Mouse (Mus musculus) large intestine, adult 2 months (tissue): ENCODE results near the gene Rimklb. TPM values are rescaled to one million over a fixed set of nuclear protein-coding genes. Genes with fewer than 3 reads are reported as not detected.
"Not testable (repeated sequence)": the region's sequence is repeated elsewhere in the genome, so short reads cannot be mapped to it uniquely, and the experiment has no call there.

Experiments used
- DNase-seq: peaks from one replicate; pipeline ENCODE4 v3.0.0-alpha.2; 2012; ENCODE audit warnings: low read depth, low spot score
- WGBS: fragments of 180-500 bp; shearing (Covaris S2); methylation state at CpG from one replicate; pipeline ENCODE4 v1.1.7; 2018; 5-methylcytosine and 5-hydroxymethylcytosine counted together
- polyA plus RNA-seq: library from polyadenylated mRNA; depleted of rRNA; stranded (reverse); fragments of >200 nt; gene quantifications from 2 replicates; pipeline ENCODE4 v1.2.3, GENCODE M21; 2012; rRNA removed

Gene Rimklb
- polyA plus RNA-seq: 0.02 TPM in 1 of 2 replicates, not detected in the other

DNA sequence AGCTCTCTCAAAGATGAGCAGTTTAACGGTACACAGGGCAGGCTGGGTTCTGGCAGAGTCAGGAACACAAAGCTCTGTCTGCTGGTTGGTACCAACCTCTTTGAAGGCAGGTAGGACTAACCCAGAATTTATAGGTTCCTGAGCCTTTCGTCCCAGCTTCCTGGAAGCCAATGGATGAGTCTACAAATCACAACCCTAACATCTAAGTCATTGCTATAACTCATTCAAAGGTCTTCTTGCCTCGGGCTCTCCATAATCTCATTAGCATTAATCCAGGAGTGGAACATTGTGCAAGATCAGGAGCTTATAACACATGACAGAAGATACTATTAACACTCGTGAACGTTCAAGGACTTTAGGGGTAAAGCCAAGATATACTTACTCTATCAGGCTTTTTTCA is at the start of gene Rimklb:
Gene Rimklb, minus strand, starts transcription at position 101 of the 400 bp plus-strand sequence.
- DNase-seq: no peak
- 70% methylated on average over 5 of the region's 5 CpGs for whole genome bisulfite sequencing

DNA sequence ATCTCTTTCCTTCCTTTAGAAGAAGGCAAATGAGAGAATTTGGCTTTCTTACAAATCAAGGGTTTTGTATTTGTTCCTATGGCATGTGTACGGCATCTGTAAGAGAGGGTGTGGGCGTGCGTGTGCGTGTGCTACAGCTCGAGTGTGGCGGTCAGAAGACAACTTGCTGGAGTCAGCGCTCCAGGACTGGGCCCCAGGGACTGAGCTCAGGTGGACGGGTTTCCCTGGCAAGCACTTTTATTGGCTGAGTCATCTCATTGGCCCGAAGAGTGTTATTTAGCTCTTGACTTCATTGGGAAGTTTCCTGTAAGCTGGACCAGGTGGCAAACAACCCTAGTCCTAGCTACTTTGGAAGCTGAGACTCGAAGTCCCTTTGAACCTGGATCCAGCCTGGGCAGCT is 47.4 kb upstream of the Rimklb start:
- WGBS: 36% methylated on average over 10 of the region's 10 CpGs
- DNase-seq: no peak

DNA sequence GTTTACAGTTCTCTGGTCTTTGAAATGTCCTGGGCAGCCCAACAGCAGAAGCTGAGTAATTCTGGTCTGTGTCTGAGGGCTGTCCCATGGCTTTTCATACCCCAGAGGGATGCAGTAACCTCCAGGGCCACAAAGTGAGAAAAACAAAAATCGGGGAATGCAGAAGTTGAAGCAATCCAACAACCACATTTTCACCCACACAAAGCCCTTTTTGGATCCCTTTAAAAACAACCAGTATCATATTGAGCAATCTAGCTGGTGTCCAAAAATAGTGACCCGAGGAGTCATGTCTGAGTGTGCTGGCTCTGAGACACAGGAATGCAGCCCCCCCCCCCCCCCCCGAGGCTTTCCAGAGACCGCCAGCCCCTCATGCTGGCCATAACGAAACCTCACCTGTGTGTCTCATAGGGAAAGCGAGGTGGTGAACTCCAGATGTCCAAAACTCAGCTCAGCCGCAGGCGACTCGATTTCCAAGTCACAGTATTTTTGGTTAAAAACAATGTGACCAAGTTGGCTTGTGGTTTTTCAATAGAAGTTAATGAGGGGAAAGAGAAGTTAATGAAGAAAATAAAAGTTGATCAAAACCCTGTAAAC is 46.8 kb upstream of the Rimklb start:
- 62% methylated on average over 9 of the region's 9 CpGs for WGBS
- no peak for DNase-seq

DNA sequence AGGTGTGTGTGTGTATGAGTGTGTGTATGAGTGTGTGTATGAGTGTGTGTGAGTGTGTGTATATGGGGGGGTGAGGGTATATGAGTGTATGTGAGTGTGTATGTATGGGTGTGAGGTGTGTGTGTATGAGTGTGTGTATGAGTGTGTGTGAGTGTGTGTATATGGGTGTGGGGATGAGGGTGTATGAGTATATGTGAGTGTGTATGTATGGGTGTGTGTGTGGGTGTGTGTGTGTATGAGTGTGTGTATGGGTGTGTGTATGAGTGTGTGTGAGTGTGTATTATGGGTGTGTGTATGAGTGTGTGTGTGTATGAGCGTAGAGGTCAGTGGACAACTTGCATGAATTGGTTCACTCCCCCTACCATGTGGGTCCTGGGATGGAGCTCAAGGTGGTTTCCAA is 46.1 kb upstream of the Rimklb start:
- 89% methylated on average over 1 of the region's 1 CpGs for WGBS
- DNase-seq: no peak

DNA sequence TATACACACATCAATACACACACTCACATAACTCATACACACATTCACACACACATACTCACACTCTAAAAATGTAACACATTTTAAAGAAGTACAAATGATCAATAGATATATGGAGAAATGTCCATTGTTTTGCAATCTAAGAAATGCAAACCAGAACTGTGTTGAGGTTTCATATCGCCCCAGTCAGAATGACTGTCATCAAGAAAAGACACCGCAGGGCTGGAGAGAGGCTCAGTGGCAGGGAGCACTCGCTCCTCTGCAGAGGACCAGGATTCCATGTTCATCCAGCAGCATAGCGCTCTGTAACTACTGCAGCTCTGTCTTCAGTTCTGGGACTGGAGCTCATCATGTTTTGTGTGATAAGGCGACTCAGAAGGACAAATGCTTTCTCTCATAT is 45.0 kb upstream of the Rimklb start:
- DNase-seq: no peak
- WGBS: 81% methylated on average over 5 of the region's 5 CpGs

DNA sequence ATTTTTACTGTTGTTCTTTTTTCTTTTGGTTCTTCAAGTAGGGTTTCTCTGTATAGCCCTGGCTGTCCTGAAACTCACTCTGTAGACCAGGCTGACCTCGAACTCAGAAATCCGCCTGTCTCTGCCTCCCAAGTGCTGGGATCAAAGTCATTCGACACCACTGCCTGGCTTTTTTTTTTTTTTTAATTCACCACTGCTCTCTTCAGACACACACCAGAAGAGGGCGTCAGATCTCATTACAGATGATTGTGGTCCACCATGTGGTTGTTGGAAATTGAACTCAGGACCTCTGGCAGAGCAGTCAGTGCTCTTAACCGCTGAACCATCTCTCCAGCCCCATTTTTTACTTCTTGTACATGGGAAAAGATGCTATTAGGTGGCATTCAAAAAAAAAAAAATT is 43.9 kb upstream of the Rimklb start:
- 73% methylated on average over 5 of the region's 5 CpGs for WGBS
- not testable (repeated sequence) for DNase-seq

DNA sequence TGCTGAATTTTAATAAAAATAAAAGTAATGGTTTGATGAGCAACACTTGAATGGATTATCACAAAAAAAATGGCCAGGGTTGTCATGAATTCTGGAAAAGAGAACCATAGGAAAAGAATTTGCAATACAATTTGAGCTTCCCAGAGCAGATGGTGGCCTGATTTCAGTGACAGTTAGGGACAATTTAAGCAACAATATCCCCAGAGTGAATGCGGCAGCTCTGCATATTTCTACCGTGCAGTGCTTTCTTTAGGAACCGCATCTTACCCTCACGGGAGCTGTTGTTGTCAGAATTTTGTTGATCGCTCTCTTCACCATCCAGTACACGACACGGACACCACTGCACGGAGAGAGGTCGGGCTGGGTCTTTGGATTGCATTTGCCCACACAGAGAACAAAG is 41.0 kb upstream of the Rimklb start:
- 86% methylated on average over 9 of the region's 9 CpGs for WGBS

DNA sequence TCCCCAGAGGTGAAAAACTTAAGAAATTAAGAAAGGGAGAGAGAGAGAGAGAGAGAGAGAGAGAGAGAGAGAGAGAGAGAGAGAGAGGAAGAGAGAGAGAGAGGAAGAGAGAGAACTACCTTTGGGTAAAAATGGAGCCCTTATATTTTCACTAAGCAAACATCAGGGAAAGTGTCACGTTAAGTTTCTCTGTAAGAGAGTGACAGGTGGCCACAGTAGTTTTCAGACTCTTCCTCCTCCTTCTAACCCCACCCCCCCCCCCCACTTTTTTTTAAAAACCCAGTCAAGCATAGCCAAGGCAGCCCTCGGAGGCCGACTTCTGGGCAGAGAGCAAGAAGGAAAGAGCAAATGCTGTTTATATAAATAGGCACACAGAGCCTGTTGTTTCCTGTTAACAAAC is 35.5 kb upstream of the Rimklb start:
- no peak for DNase-seq
- 29% methylated on average over 3 of the region's 3 CpGs for WGBS

More for the DNA sequence above, 41.0 kb upstream of the Rimklb start:
- no peak for DNase-seq

DNA sequence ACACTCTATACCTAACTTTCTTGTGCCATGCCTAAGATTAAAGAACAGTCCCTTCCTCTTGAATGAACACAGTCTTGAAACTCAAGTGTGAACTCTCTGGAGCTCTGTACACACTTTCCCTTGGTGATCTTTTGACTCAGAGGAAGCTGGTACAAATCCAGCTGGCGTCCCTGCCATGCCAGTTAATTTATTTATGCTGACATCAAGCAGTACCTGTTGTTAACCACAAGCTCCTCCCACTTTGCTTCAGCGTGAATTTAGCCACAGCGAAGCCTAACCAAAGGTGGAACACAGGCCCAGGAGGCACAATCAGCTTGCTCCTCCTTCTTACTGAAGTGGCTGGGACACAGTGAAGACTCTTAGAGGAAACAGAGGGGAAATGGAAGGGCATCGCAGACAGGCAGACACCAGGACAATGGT is 34.3 kb upstream of the Rimklb start:
- 3% methylated on average over 4 of the region's 4 CpGs for WGBS
- peak; percentile 6 for DNase-seq

DNA sequence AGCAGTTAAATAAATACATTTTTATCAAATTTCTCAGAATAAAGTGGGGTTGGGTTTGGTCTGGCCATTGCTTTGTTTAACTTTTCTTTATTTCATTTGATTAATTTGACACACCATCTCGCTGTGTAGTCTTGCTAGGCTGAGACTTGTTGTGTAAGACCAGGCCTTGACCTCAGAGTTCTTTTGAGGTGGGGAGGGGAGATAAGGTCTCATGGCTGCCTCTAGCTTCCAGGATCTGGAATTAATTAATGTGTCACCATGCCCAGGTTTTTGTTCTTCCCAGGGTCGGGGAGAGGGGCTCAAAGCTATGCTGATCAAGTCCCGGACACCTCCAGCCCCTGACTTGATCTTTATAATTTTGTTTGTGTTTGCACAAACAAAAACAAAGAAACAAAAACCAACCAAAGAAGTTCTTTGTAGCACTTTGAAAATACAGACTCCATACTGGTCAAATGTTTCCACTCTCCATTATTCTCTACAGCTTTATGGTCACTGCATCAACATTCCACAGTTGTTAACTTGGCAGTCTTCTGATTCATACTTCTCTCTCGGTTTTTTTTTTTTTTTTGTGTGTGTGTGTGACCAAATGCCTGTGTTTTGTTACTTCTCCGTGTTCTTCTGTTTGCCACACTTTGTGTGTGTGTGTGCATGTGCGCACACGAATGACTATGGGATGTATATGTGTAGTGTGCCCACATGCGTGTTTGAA is 33.1 kb upstream of the Rimklb start:
- WGBS: 70% methylated on average over 8 of the region's 8 CpGs
- DNase-seq: no peak

DNA sequence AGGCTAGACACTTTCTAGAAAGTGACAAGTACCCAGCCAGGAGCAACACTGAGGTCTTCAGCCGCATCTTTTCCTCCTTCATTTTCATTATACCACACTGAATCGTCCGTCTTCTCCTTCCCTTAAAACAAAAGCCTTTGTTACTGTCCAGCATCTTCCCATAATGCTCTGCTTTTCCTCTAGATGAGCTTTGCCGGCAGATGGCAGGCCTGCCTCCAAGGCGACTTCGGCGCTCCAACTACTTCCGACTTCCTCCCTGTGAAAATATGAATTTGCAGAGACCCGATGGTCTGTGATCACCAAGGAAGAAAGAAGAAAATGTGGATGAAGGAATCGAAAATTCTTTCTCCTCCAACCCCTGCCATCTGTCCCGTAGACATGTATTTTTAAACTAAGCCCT is 29.6 kb upstream of the Rimklb start:
- 71% methylated on average over 11 of the region's 11 CpGs for WGBS
- DNase-seq: no peak

DNA sequence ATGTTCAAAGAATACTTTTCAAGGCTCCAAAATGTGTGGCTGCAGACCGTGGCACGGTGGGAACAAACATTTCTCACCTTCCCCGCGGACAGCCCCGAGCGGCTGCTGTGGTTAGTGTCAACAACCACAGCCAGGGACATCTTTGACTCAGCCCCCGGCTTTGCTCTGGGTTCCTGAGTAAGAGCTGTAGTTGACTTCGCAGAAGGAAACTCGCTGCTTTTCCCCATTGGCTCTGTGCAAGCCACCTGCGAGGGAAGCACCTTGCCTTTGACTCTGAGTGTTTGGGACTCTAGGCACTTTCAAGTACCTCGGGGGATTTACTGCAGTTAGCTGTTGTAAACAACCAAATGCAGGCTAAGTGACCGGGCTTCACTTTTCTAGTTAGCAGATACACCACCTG is 29.0 kb upstream of the Rimklb start:
- no peak for DNase-seq
- whole genome bisulfite sequencing: 16% methylated on average over 12 of the region's 12 CpGs

DNA sequence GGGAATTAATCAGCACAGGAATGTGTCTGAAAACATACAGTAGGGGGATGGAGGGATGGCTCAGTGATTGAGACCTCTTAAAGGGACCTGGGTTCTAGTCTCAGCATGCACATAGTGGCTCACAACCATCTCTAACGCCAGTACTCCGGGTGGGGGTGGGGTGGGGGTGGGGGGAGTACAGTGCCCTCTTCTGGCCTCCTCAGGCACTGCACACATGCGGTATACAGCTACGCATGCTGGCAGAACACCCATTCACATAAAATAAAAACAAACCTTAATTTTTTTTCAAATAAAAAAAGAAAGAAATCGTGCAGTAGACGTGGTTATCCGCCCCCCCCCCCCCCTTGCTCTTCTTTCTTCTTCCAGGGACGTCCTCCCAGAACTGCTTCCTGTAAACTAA is 24.7 kb upstream of the Rimklb start:
- DNase-seq: no peak
- 73% methylated on average over 8 of the region's 8 CpGs for WGBS

DNA sequence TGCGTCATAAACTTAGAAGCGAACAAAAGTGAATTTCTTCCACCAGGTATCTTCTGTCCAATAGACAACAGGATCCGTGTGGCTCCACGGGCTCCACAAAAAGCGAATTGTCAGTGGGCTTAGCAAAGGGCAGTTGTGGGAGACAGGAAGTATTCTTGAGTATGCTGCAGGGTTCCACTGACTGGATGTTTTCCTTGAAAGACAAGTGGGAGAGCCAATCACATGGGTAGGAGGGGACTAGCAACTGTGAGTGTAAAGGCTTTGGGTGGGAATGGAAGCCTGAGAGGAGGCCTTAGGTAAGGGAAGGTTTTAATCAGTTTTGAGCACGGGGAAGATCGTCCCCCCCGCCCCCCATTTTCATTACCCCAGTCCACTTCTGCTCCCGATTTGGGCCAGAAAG is 24.0 kb upstream of the Rimklb start:
- 68% methylated on average over 9 of the region's 9 CpGs for WGBS
- DNase-seq: peak; percentile 1

DNA sequence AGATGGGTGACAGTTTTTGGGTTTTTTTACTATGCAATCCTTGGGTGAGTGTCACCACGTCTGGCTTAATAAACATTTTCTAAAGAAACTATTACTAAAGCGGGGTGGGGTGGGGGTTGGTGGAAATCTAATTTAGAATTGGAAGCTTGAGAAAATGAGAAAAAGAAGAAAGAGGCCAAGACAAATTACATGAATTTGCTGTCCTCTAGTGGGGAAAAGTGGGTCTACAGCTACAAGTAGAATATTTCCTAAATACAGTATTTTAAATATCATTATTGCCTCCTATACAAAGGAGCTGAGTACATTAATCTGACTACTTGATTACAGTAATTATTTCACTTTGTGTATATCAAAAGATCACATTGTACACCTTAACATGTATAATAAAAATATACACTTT is 20.8 kb upstream of the Rimklb start:
- WGBS: 38% methylated on average over 2 of the region's 2 CpGs
- DNase-seq: no peak

DNA sequence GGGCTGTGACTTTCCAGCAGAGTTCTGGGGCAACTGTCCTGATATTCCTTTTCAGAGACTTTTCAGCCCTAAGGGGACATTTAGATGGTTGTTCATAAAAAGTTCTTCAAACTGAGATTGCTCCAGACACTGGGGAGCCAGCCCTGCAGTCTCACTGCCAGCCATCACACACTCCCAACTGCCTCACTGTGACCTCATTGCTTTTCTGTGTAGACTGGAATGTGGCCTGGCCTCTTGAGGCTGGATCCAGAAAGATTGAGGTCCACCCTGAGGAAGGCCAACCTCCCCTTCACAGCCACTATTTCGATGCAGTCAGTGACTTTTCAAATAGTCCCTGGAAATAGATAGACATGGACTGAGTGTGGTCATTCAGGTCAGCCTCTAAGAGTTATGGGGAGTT is 19.1 kb upstream of the Rimklb start:
- DNase-seq: no peak
- 68% methylated on average over 1 of the region's 1 CpGs for WGBS

DNA sequence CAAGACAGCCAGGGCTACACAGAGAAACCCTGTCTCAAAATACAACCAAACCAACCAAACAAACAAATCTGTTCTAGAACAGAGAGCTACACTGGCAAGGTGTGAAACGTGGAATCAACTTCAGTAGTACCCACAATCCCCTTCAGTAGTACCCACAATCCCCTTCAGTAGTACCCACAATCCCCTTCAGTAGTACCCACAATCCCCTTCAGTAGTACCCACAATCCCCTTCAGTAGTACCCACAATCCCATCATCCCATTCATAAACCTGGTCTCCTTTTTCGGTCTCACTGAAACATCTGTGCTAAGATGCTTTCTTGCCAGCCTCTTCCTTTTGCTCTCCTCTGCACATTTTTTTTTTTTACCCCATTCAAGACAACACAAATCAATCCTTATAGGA is 17.2 kb upstream of the Rimklb start:
- WGBS: 90% methylated on average over 2 of the region's 2 CpGs
- not testable (repeated sequence) for DNase-seq

DNA sequence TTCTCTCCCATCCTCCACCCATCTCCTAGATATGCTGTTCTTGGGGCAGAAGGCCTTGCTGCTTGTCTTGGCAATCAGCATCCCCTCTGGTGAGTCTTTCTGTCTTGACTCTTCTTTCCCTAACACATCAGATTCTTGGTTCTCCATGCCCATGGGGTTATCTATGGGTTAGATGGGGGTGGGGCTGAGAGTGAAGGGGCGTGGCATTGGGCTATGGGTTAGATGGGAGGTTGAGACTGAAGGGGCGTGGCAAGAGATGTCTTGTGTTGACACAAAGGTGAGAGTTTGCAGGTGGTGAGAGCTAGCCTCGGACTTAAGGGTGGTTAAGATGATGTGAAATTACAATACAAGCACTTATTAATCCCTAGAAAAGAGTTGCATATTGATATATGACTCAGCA is 15.8 kb upstream of the Rimklb start:
- 44% methylated on average over 3 of the region's 3 CpGs for WGBS
- no peak for DNase-seq

DNA sequence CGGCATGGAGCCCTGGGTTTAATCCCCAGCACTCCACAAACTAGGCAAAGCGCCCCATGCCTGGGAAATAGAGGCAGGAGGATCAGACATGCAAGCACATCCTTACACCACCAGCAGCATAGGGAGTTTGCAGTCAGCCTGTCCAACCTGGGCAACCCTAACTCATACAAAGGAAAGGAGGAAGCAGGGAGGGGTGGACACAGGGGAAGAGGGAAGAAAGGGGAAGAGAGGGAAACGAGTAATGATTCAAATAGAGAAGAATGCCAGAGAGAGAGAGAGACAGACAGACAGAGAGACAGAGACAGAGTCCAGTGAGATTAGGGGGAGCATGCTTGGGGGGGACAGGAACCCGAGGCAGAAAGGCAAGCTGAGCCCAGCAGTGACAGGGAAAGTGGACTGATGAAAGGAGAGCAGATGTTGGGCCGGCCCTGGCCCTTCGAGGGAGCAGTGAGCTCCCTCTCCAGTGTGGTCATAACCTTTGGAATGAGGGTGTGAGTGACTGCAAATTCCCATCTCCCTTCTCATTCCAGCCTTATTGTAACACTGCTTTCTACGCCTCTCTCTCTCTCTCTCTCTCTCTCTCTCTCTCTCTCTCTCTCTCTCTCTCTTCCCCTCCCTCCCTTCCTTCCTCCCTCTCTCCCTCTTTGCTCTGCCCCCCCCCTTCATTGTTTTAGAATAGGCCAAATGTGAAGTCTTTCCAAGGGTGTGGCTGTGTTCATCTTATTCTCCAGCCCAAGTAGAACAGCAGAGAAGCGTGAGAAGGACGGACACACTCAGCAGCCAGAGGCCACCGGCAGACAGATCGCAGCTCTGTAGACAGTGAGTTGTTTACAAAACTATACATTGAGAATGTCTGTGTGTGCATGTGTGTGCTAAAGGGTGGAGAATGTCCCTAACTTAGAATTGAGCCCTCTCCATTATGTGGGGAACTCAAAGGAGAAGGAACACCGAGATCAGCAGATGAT is 14.6 kb upstream of the Rimklb start:
- WGBS: 32% methylated on average over 11 of the region's 12 CpGs
- DNase-seq: no peak

DNA sequence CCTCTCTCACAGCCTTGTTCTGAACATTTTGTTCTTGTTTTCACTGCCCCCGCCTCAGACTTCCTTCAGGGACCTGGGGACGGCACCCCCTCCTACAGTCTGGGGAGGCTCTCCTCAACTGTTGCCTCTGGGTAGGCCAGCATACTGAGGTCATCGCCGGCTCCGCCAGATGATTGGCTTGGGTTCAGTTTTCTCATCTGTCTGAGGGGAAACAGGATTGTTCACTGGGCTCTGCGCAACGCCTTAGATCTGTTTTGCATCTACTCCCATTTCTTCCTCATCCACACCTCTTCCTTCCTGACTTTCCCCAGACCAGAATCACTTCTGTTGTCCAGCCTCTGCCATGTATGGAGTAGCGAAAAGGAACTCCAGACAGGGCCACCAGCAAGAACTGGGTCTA is 9.9 kb upstream of the Rimklb start:
- DNase-seq: no peak

More for the DNA sequence above, 9.9 kb upstream of the Rimklb start:
- WGBS: 67% methylated on average over 8 of the region's 8 CpGs
